Mouse (Mus musculus) myocyte (in vitro differentiated cells): ENCODE results near the gene Rnf216. TPM values are rescaled to one million over a fixed set of nuclear protein-coding genes. Genes with fewer than 3 reads are reported as not detected.

Experiments used
- H3K27me3 ChIP-seq: one replicate; pipeline ENCODE4 v1.6.1; 2011; ENCODE audit not compliant: control insufficient read depth, insufficient read depth, insufficient read length
- H3K36me3 ChIP-seq: one replicate; pipeline ENCODE4 v1.6.1; 2011; ENCODE audit not compliant: control insufficient read depth, insufficient read depth
- H3K4me2 ChIP-seq: one replicate; pipeline ENCODE4 v1.6.1; 2011; ENCODE audit warnings: low read depth, control low read depth
- H3K4me3 ChIP-seq: one replicate; pipeline ENCODE4 v1.5.1; 2011; ENCODE audit warnings: mild to moderate bottlenecking, control low read depth, moderate library complexity
- H3K79me2 ChIP-seq: one replicate; pipeline ENCODE4 v1.6.1; 2011; ENCODE audit not compliant: control insufficient read depth, insufficient read depth
- H3ac ChIP-seq: one replicate; pipeline ENCODE4 v1.6.1; 2011; ENCODE audit not compliant: control insufficient read depth, insufficient read length
- CEBPB ChIP-seq: IDR thresholded peaks from 2 replicates; pipeline ENCODE4 v1.6.1; 2011; ENCODE audit warnings: mild to moderate bottlenecking, moderate library complexity; ENCODE audit not compliant: poor library complexity, insufficient read depth, severe bottlenecking
- E2F4 ChIP-seq: IDR thresholded peaks from one replicate; pipeline ENCODE4 v1.6.1; 2011; ENCODE audit warnings: mild to moderate bottlenecking, control low read depth, moderate library complexity; ENCODE audit not compliant: insufficient read depth
- MAX ChIP-seq: IDR thresholded peaks from one replicate; pipeline ENCODE4 v1.6.1; 2011; ENCODE audit warnings: low read depth, mild to moderate bottlenecking, control low read depth
- MYOD1 ChIP-seq, 3 experiments: IDR thresholded peaks; one replicate each; pipeline ENCODE4 v1.6.1; 2011; ENCODE audit warnings: control low read depth in 2 of 3, low read depth in 2 of 3, mild to moderate bottlenecking in 2 of 3, moderate library complexity in 1 of 3; ENCODE audit not compliant: insufficient read length in 2 of 3, control insufficient read depth in 1 of 3
- MYOG ChIP-seq, 3 experiments: IDR thresholded peaks; one replicate each; pipeline ENCODE4 v1.6.1; 2011; ENCODE audit warnings: control low read depth in 2 of 3, low read depth in 2 of 3, mild to moderate bottlenecking in 2 of 3; ENCODE audit not compliant: insufficient read length in 2 of 3, control insufficient read depth in 1 of 3, insufficient read depth in 1 of 3
- POLR2A ChIP-seq: IDR thresholded peaks from one replicate; pipeline ENCODE4 v1.6.1; 2011; ENCODE audit warnings: low read depth, mild to moderate bottlenecking, control low read depth, moderate library complexity; ENCODE audit not compliant: insufficient read length
- POLR2AphosphoS2 ChIP-seq: IDR thresholded peaks from one replicate; pipeline ENCODE4 v1.6.1; 2011; ENCODE audit warnings: low read depth, control low read depth; ENCODE audit not compliant: insufficient read length
- REST ChIP-seq: IDR thresholded peaks from one replicate; pipeline ENCODE4 v1.6.1; 2011; ENCODE audit warnings: mild to moderate bottlenecking, control low read depth, moderate library complexity; ENCODE audit not compliant: insufficient read depth, insufficient read length
- SRF ChIP-seq: IDR thresholded peaks from one replicate; pipeline ENCODE4 v1.6.1; 2011; ENCODE audit warnings: low read depth; ENCODE audit not compliant: control insufficient read depth, insufficient read length
- TCF12 ChIP-seq: IDR thresholded peaks from one replicate; pipeline ENCODE4 v1.6.1; 2011; ENCODE audit warnings: mild to moderate bottlenecking, control low read depth; ENCODE audit not compliant: poor library complexity, insufficient read depth, severe bottlenecking
- TCF3 ChIP-seq: IDR thresholded peaks from one replicate; pipeline ENCODE4 v1.6.1; 2011; ENCODE audit warnings: low read depth, control low read depth; ENCODE audit not compliant: insufficient read length
- USF1 ChIP-seq: IDR thresholded peaks from one replicate; pipeline ENCODE4 v1.6.1; 2011; ENCODE audit warnings: low read depth, mild to moderate bottlenecking, control low read depth, moderate library complexity
- polyA plus RNA-seq: library from polyadenylated mRNA; unstranded; fragments of >200 nt; fragmentation: generic; extraction: Trizol; gene quantifications from one replicate; pipeline ENCODE4 v1.2.1, GENCODE M21; 2012; ENCODE audit warnings: missing spikeins

Gene Rnf216
- polyA plus RNA-seq, 1 experiment: 15.9 TPM

- H3K4me2 ChIP-seq: peak overlapping the region; percentile 94
These were observed 150.3 kb downstream of the Rnf216 start for GRCm38 (mm10) chr5:142962444-142962961.

GRCm38 (mm10) chr5:142961881-142962443, 150.8 kb downstream of the Rnf216 start:
- no peaks in the 10 kb centered on the region for H3K36me3 ChIP-seq
- TF ChIP-seq POLR2AphosphoS2 (peak; percentile 47), MYOG (IDR thresholded peaks at IDR 0.05; ENCODE audit: control insufficient read depth in 1 of 3, insufficient read depth in 1 of 3, insufficient read length in 2 of 3, low read depth in 2 of 3) (peak in 1 of 3 experiments; percentile 51), POLR2A (peak; percentile 60), REST (no peak), TCF3 (no peak)
- H3K4me2 ChIP-seq: peak overlapping the region; percentile 94
- peak overlapping the region; percentile 92 for H3ac ChIP-seq
- peaks cover 64% of the 10 kb centered on the region for H3K79me2 ChIP-seq
- H3K4me3 ChIP-seq: peak overlapping the region; percentile 97
- H3K27me3 ChIP-seq: no peaks in the 10 kb centered on the region

More at GRCm38 (mm10) chr5:142962444-142962961, 150.3 kb downstream of the Rnf216 start:
- Histone ChIP-seq H3K27me3 (no peaks in the 10 kb centered on the region), H3K36me3 (no peaks in the 10 kb centered on the region), H3K79me2 (peaks cover 69% of the 10 kb centered on the region), H3ac (peak overlapping the region; percentile 92), H3K4me3 (peak overlapping the region; percentile 97)
- TF ChIP-seq MAX (no peak), POLR2AphosphoS2 (no peak), MYOG (IDR thresholded peaks at IDR 0.05; ENCODE audit: control insufficient read depth in 1 of 3, insufficient read depth in 1 of 3, insufficient read length in 2 of 3, low read depth in 2 of 3) (no peak), CEBPB (no peak), MYOD1 (IDR thresholded peaks at IDR 0.05; ENCODE audit: control insufficient read depth in 1 of 3, insufficient read length in 2 of 3, low read depth in 2 of 3) (peak in 1 of 3 experiments; percentile 20), USF1 (no peak), E2F4 (no peak)

- Histone ChIP-seq H3K4me3 (peak overlapping the region; percentile 97), H3K4me2 (peak overlapping the region; percentile 94), H3ac (peak overlapping the region; percentile 92), H3K79me2 (peaks cover 59% of the 10 kb centered on the region), H3K27me3 (no peaks in the 10 kb centered on the region), H3K36me3 (no peaks in the 10 kb centered on the region)
- TF ChIP-seq SRF (no peak), MAX (no peak), E2F4 (no peak), MYOD1 (IDR thresholded peaks at IDR 0.05; ENCODE audit: control insufficient read depth in 1 of 3, insufficient read length in 2 of 3, low read depth in 2 of 3) (no peak), USF1 (no peak)
These were observed 151.4 kb downstream of the Rnf216 start for GRCm38 (mm10) chr5:142961398-142961880.

- TF ChIP-seq SRF: no peak
- TF ChIP-seq MYOG (IDR thresholded peaks at IDR 0.05; ENCODE audit: control insufficient read depth in 1 of 3, insufficient read depth in 1 of 3, insufficient read length in 2 of 3, low read depth in 2 of 3): peak in 1 of 3 experiments; percentile 20
- no peak for TF ChIP-seq USF1
- peak; percentile 42 for TF ChIP-seq POLR2AphosphoS2
- TF ChIP-seq REST: no peak
- peak overlapping the region; percentile 97 for H3K4me3 ChIP-seq
- H3K4me2 ChIP-seq: peak overlapping the region; percentile 94
- peak overlapping the region; percentile 92 for H3ac ChIP-seq
- peaks cover 53% of the 10 kb centered on the region for H3K79me2 ChIP-seq
- H3K27me3 ChIP-seq: no peaks in the 10 kb centered on the region
- H3K36me3 ChIP-seq: no peaks in the 10 kb centered on the region
These were observed 152.0 kb downstream of the Rnf216 start for GRCm38 (mm10) chr5:142960775-142961271.

GRCm38 (mm10) chr5:142959576-142960556, 152.9 kb downstream of the Rnf216 start, which contains the start of gene Fscn1:
Gene Fscn1, plus strand, starts transcription at chr5:142960343.
- peaks cover 43% of the 10 kb centered on the region for H3K79me2 ChIP-seq
- TF ChIP-seq MYOD1 (IDR thresholded peaks at IDR 0.05; ENCODE audit: control insufficient read depth in 1 of 3, insufficient read length in 2 of 3, low read depth in 2 of 3) (no peak), MAX (no peak), POLR2AphosphoS2 (peak; percentile 93), E2F4 (no peak), TCF12 (no peak), SRF (no peak), REST (peak; percentile 1), POLR2A (peak; percentile 93), USF1 (no peak)
- peak within 1 kb of the TSS; percentile 92 for H3ac ChIP-seq
- H3K27me3 ChIP-seq: no peaks in the 10 kb centered on the region
- no peaks in the 10 kb centered on the region for H3K36me3 ChIP-seq
- peak within 1 kb of the TSS; percentile 97 for H3K4me3 ChIP-seq
- H3K4me2 ChIP-seq: peak within 1 kb of the TSS; percentile 94
